Mouse (Mus musculus) cerebellum, adult 11 months (tissue): ENCODE measurements around the gene Kcnj4.

Source experiments
- DNase-seq: peaks from one replicate; pipeline ENCODE4 v3.0.0; 2022

The Kcnj4 gene

DNA sequence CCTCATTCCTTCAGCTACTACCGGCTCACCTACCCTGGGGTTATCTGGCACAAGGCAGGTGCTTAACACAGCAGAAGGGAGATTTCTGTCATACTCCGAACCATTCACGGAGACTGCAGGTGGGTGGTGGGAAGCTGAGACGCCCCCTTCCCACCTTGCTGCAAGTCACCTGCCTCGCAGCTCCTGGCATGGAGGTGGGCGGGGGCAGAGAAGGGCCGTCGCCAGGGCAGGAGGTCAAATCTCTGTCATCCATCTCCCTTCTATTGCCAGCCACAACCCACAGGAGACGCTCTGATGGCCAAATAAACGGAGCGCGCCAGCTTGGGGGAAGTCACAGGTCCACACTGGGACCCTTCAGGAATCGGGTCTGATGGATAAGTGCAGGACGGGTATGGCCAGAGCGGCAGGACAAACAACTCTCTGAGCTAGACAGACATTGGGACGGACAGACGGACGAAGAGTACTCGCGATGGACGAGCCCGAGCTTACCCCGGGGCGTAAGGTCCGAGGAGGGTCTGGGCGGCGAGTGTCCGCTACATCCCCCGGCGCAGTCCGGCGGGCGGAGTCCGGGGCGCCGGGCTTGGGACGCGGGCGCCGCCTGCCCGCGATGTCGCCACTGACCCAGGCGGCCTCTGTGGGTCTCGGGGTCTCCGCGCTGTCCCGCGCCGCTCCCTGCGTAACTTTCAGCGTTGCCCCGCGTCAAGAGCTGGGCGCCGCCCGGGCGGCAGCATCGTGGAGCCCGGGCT, at the start of gene Kcnj4:
Gene Kcnj4 (minus strand): TSS at position 535 of the 746 bp plus-strand sequence.
- no peak for DNase-seq

DNA sequence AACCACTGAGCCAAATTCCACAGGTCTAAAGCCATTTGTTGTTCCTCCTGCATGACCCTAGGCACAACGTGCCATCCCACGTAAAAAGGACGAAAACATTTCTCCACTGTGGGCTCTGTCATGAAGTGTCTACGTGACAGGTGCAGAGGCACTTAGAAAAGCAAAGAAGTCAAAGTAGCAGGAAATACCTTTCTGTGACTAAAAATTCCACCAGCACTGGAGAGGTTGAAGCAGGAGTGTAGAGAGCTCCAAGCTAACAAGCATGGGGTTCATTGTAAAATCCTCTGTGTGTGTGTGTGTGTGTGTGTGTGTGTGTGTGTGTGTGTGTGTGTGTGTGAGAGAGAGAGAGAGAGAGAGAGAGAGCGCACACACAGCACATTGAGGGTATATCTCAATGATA, 47.5 kb upstream of the Kcnj4 start:
- DNase-seq = no peak

DNA sequence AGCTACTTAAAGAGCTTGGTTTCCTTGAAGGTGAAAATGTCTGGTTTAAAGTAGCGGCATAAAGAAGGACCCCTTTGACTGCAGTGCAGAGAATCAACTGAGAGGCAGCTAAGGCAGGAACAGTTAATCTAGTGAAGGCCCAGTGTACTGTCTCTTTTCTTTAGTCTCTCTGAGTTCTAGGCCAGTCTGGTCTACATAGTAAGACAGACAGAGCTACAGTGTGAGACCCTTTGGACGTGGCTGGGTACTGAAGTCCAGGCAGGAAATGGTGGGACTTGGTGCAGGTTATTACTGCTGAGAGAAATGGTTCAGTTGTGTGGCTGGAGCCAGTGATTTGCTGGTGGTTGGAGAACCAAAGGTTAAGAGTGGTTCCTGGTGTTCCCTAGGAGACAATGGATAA, 43.2 kb upstream of the Kcnj4 start:
- no peak for DNase-seq

DNA sequence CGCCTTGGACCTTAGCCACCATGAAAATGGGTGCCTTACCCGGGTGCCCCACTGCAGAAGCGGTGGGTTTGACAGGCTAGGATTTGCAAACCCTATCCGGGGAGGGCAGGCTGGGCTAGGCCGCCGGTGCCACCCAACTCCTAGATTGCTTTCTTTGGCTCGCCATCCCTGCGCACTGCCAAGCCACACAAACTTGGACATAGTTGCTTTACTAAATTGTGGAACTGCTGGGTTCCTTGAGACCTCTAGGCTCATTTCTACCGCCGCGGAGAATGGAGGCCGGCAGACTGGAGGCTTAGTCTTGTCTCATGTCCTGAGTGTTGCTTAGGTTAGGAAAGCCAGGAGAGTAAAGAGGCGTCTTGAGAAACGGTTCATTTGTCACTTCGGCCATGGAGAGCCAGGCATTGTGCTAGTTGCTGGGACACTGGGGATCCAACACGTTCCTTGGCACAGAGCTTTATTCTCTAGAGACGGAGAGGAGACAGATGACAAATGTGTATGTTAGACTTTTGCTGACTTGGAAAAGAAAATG, 42.3 kb upstream of the Kcnj4 start:
- DNase-seq = no peak

DNA sequence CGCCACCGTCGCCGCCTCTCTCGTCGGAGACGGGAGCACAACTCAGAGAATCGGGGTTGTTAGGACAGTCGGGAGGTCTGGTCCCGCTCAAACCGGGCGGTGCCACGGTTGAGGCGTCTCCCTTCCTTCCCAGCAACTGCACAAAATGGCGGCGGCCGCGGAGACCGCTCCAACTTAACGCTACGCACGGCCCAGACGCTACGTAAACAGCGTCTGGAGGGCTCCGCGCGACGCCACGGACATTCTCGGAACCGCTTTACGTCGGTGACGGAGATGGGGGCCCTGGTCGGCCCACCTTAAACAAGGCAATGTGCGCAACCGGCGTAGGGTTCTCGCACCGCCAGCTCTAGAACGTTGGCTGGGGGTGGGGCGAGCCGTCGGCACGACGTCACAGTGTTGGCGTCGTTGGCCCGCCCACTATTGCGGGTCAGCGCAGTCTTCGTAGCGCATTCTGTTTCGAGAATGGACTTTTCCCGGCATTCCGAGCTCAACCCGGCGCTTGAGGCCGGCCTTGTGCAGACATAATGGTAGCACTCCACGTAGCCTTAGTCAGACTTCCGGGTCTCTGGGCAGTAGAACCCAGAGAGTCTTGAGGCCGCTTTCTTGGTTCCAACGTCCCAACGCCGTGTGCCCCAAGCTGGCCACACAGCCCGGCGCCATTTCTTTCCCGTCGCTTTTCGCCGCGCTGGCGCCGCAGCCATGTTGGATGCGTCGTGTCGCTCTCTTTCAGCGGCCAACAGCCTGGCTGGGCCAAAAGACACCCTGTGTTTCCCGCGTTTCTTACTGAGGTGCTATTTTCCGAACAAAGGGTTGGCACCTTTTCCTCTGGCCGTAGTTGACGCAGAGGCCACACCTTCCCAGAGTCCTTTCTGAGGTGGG, 41.6 kb upstream of the Kcnj4 start, which contains the start of gene Ddx17:
Gene Ddx17 (minus strand): TSS at position 332 of the 879 bp plus-strand sequence.
- DNase-seq = peak; percentile 98

DNA sequence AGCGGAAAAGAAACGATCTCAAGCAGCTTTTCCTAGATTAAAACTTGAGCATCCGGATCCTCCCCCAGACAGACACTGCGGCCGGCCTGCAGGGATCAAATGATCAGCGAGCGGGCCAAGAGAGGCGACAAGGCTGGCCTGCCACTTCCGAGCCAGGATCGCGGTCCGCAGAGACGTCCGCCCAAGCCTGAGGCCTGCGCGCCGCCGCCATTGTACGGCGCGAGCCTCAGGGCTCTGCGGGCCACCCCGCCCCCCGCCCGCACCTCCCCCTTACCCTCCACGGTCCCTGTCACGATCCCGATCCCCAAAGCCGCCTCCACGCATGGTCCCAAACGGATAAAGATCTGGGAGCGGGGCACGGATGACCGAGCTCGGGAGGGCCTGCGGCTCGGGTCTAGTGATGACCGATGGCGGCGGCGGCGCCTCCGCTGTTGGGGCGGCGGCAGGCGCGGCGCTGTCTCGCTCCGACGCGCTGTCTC, 40.9 kb upstream of the Kcnj4 start:
- DNase-seq = peak; percentile 46

DNA sequence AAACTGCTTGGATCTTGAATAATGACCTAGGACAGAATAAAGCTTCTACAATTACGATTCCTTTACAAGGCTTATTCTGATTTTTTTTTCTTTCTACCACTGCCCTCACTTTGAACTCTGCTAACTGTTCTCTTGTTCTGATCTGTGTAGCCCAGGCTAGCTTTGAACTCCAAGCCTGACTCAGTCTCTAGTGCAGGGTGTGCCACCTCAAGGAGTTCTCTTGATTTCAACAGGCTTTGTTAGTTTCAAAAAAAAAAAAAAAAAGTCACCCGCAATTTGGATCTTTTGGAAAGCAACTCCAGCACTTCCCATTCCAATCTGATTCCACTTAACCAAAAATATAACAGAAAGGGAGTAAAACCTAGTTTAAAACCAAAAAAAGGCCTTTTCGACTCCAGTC, 40.5 kb upstream of the Kcnj4 start:
- no peak for DNase-seq

DNA sequence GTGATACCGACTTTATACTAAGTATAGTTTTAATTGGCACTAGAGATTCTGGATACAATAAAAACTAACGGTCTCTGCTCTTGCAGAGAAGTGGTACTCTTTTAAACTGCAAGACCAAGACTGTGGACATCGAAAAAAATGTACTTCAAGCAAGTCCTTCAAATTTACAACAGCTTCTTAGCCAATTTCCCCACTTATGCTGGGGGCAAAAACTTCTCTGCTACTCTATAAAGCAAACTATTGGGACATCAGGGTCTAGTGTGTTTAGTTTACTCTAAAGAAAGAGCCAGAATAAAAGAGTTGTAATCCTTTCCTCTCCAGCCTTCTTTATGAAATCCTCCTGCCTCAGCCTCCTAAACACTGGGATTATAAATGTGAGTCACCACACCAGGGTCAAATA, 38.9 kb upstream of the Kcnj4 start:
- DNase-seq = no peak

DNA sequence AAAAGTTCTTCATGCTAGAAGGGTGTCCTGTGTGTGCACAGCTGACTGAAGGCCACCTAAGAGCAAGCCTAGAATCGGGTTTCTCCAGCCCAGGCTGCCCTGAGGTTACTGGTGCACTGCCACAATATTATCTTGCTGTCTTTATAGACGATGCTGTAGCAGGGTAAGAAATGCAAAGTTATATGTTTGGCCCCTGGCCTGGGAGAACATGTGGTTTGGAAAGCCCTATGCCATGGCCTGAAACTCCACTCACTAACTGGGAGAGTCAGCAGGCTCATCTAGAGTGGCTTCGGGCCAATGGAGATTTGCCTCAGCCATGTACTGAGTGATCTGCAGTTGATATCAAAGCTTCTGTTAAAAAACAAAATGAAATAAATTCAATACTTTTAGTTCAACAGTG, 28.8 kb upstream of the Kcnj4 start:
- DNase-seq = no peak

DNA sequence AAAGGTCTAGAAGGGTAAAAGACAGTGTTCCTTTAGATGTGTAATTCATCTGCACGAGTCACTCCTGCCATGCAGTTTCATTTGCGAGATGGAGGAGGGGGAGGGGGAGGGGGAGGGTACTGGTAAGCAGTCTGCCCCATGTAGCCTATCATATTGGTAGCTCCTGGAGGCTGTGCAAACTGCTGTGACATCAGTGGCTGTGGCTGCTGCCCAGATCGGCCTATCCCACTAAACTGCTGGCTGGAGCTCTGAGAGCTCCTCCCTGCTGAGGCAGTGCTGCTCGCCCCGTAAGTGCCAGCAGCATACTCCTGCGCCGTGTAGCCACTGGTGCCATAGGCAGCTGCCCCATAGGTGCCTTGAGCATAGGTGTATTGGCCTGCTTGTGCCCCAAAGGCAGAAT, 24.9 kb upstream of the Kcnj4 start:
- DNase-seq = no peak

DNA sequence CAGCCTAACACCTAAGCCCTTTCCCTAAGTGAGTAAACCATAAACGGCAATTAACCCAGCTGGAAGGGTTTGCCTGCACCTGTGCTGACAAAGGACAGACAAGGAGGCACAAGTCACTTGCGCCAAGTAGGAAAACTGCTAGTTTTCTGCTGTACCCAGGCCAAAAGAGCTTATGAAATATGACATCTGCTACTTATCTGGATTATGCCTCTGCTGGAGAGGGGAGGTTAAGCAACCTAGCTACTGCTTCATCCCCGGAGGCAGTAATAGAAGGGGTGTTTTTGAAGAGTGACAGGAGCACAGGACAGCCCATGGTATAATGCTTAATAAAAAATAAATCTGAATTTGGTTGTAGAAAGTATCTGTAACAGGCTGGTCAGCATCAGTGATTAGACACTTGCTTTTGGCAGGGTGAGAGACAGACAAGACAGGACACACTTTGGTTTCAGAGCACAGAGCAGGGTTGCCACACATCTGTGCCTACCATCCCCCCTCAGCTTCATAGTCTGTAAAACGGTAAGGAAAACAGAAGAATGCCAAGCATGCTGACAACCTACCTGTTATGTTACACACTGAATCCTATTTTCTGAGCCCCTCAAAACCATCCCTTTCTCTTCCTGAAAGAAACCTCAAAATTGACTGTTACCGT, 23.1 kb upstream of the Kcnj4 start:
- no peak for DNase-seq

DNA sequence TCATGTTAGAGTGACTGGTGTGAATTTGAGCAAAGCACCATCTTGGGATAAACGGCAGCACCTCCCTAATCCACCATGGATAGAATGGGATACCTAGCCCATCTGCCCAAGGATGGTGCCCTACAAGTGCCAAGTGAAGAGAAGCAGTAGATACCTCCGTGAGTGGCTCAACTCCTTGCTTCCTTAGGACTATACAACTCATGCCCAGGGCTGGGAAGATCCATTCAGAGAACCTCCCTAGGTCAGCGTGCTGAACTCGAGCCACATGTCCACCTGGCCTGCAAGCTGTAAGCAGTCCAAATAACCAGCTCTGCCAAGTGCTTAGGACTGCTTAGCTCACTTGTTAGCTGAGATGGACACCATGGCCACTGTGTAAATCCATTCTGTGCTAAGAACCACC, 22.2 kb upstream of the Kcnj4 start:
- peak; percentile 52 for DNase-seq

DNA sequence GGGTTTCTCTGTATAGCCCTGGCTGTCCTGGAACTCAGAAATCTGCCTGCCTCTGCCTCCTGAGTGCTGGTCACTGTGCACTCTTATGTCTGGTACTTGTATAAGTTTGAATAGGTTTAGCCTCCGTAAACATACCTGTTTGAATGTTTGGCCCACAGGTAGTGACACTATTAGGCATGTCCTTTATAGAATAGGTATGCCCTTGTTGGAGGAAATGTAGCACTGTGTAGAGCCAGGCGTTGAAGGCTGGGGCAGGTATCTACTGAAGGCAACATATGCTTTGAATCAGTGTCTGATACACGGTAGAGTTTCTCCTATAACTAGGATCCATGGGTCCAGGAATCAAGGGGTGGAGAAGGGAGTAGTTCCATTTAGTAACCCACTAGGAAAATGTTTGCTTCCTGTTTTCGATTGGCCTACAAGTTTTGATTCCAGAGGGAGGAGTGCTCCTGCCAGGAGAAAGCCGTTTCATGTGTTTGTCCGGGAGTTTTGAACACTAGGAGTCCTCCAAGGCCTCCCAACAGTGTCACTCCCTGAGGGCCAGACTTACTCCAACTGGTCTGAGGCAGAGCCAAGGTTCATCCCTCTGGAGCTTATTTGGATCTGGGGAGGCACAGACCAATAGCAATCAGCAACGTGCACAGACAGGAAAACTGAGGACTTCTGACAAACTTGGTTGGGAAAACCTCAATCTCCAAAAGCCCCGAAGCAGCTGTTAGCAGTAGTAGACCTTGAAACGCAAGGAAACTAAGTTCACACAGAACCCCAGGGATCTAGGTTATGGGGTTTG, 21.1 kb upstream of the Kcnj4 start:
- DNase-seq = no peak

DNA sequence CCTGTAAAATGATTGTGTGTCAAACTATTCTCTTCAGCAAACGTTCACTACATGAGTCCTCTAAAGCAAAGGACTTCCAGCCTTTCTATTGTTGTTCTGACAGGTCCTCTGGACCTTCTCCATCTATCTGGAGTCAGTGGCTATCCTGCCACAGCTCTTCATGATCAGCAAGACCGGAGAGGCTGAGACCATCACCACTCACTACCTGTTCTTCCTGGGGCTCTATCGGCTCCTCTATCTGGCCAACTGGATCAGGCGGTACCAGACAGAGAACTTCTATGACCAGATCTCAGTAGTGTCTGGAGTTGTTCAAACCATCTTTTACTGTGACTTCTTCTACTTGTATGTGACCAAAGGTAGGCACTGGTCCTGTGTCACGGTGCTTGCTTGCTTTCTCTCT, 20.5 kb upstream of the Kcnj4 start:
- DNase-seq = no peak

DNA sequence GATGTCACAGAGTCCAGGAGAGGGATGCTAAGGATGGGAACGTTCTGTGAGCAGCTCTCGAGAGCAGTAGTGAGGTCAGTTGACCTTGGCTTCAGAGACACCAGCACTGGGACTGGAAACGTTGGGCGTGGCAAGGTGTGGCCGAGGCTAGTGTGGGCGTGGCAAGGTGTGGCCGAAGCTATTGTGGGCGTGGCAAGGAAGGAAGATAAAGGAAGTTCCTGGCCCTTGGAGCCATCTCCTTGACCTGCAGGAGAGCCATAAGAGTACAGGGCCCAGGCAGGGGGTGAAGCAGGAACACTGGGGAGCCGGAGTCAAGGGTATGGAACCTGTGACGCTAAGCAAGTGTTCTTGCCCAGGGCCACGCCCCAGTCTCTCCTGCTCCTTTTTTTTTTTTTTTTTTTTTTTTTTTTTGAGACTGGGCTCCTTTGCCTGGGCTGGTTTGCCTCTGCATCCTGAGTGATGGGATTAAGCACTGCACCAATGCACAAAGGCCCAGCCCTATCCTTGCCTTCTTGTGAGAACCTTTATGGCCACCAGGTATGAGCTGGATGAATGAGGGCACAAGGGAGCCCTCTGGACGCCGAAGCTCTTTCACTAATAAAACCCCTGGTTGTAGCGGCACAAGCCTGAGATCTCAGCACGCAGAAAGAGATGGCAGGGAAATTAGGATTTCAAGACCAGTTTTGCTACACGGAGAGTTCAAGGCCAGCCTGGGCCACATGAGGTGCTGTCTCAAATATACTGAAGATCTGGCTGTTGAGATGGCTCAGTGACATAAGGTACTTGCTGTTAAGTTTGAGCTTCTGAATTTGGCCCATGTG, 14.6 kb upstream of the Kcnj4 start:
- DNase-seq = no peak

DNA sequence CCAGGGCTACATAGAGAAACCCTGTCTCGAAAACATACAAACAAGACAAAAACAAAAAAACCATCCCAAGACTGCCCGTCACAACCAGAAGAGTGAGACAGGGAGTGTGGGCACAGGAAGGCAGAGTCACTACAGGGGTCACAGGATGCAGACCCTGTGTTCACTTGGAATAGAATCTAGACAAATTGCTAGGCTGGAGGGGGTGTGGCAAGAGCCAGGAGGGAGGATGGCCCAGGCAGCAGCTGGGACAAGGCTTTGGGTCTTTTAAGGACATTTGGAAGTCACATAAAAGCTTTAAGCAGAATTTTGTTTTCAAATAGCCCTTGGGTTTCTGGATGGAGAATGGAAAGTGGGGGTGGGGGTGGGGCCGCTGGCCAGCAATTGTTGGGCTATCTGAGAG, 13.5 kb upstream of the Kcnj4 start:
- no peak for DNase-seq

DNA sequence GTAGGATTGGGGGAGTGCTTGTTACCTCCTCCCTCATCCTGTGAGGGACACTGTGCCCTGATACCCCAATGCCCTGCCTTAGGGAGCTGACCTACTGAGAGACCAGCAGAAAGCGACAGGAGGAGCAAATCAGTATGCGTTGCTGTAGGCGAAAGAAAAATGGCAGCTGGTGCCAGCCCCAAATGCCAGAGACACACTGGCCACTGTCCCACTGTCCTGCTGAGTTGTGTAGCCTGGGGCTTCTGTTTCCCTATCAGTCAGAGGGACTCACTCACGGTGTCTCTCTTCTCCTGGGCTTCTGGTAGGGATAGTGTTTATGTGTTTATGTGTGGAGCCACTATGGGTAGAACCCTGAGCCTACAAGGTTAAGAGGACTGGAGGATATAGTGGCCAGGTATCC, 12.7 kb upstream of the Kcnj4 start:
- DNase-seq = no peak

DNA sequence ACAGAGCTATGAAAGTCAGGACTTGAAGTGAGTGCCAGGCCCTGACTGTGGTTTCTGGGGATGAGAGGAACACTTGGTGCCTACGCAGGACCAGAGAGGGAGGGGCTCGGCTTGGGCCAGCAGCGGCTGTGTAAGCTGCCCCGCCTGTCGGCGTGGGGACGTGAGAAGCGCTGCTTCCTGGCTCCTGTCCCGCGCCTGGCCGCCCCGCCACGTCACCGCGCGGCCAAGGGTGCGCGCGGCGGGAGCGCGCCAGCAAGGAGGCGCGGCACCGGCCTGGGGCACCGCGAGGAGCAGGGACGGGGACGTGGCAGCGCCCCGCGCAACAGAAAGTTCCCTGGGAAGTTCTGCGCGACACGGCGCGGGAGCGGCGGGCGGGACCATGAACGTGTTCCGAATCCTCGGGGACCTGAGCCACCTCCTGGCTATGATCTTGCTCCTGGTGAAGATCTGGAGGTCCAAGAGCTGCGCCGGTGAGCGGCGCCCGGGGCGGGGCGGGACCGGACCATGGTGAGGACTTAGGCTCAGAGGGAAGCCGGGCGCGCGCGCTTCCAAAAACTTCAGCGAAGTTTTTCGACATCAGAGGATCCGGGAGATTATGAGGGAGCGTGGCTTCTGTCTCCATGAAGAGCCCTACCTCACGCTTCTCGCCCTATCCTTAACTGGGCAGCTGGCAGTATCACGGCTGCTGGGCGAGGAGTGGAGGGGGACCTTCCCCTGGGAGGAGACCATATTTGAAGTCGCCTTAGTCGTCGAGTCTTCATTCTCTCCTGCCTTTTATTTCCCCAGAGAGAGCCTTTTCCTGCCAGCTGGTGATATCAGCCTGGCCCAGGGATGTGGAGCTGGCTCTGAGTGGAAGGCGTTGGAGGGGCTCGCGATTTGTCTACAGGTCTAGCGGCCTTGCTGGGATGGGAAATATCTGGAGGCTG, 11.4 kb upstream of the Kcnj4 start, which contains the start of gene Kdelr3:
Gene Kdelr3 (plus strand): TSS at position 241 of the 926 bp plus-strand sequence.
- DNase-seq = no peak

DNA sequence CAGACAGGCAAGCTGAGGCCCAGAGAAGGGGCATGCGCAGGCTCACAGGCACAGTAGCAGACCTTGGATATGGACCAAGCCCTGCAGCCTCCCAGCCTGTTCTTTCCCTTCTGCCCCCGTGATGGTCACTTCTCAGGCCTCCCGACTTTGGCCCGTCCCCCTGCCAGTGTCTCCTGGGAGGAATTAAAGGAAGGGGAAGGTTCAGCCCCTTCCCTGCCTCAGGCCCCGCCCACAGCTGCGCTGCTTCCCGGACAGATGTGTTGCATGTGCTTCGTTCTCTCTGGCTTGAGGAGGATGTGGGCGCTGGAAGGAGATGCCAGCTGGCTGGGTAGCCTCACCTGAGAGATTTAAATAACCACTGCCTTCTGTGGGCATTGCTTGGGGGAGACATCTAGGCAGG, 8.9 kb upstream of the Kcnj4 start:
- DNase-seq = no peak
